Mouse (Mus musculus) midbrain, postnatal 0 days (tissue): ENCODE results near the gene Oas1f. TPM values are rescaled to one million over a fixed set of nuclear protein-coding genes. Genes with fewer than 3 reads are reported as not detected.
"Not testable (repeated sequence)": the region's sequence is repeated elsewhere in the genome, so short reads cannot be mapped to it uniquely, and the experiment has no call there.

Experiments used
- ATAC-seq: fragments of 200-750 bp; cut with Nextera tagmentation; 2 replicates; pipeline ENCODE4 v1.8.0; 2017; ENCODE audit warnings: moderate number of reproducible peaks, mild to moderate bottlenecking, moderate TSS enrichment, moderate library complexity; ENCODE audit not compliant: low FRiP score
- DNase-seq: peaks from one replicate; pipeline ENCODE4 v3.0.0-alpha.2; 2015; ENCODE audit warnings: low spot score
- H3K27ac ChIP-seq: fragments of 300-500 bp; sonication (generic); 2 replicates; pipeline ENCODE4 v1.5.1; 2014; ENCODE audit warnings: low read depth, mild to moderate bottlenecking, low read length, mixed read lengths
- H3K27me3 ChIP-seq: fragments of 300-500 bp; sonication (generic); 2 replicates; pipeline ENCODE4 v1.6.1; 2014; ENCODE audit warnings: low read length, control low read depth, mixed read lengths; ENCODE audit not compliant: insufficient read depth
- H3K36me3 ChIP-seq: fragments of 300-500 bp; sonication (generic); 2 replicates; pipeline ENCODE4 v1.6.1; 2014; ENCODE audit warnings: low read length, control low read depth, mixed read lengths; ENCODE audit not compliant: insufficient read depth
- H3K4me1 ChIP-seq: fragments of 300-500 bp; sonication (generic); 2 replicates; pipeline ENCODE4 v1.6.1; 2014; ENCODE audit warnings: mild to moderate bottlenecking, control low read depth, antibody characterized with exemption, low read length, mixed read lengths; ENCODE audit not compliant: insufficient read depth
- H3K4me2 ChIP-seq: fragments of 300-500 bp; sonication (generic); 2 replicates; pipeline ENCODE4 v1.6.1; 2014; ENCODE audit warnings: low read depth, mild to moderate bottlenecking, low read length, mixed read lengths; ENCODE audit not compliant: poor library complexity, severe bottlenecking
- H3K4me3 ChIP-seq: fragments of 300-500 bp; sonication (generic); 2 replicates; pipeline ENCODE4 v1.5.1; 2014; ENCODE audit warnings: low read depth, mild to moderate bottlenecking, low read length, moderate library complexity
- H3K9ac ChIP-seq: fragments of 300-500 bp; sonication (generic); replicated peaks from 2 replicates; pipeline ENCODE4 v1.6.1; 2014; ENCODE audit warnings: mild to moderate bottlenecking, low read length, moderate library complexity, mixed read lengths; ENCODE audit not compliant: poor library complexity, severe bottlenecking
- H3K9me3 ChIP-seq: fragments of 300-500 bp; sonication (generic); 2 replicates; pipeline ENCODE4 v1.6.1; 2016; ENCODE audit warnings: low read length, control low read depth
- CTCF ChIP-seq: IDR thresholded peaks from 2 replicates; pipeline ENCODE4 v1.5.1; 2016; ENCODE audit warnings: antibody characterized with exemption, mild to moderate bottlenecking
- WGBS: fragments of 180-500 bp; shearing (Covaris S2); extraction: QIAGEN DNeasy Blood & Tissue Kit; methylation state at CpG from one replicate; pipeline ENCODE4 v1.1.7; 2014; 5-methylcytosine and 5-hydroxymethylcytosine counted together
- polyA plus RNA-seq: library from polyadenylated mRNA; unstranded; fragments of >200 nt; fragmentation: Nextera tagmentation; extraction: Ambion mirVana; gene quantifications from 2 replicates; pipeline ENCODE4 v1.2.1, GENCODE M21; 2015
- total RNA-seq: library from RNA; depleted of rRNA; stranded (reverse); fragments of >200 nt; gene quantifications from 2 replicates; pipeline ENCODE4 v1.2.3, GENCODE M21; 2014

Oas1f gene
- total and polyA plus RNA-seq, 2 experiments from 2014 or later, result not detected

DNA sequence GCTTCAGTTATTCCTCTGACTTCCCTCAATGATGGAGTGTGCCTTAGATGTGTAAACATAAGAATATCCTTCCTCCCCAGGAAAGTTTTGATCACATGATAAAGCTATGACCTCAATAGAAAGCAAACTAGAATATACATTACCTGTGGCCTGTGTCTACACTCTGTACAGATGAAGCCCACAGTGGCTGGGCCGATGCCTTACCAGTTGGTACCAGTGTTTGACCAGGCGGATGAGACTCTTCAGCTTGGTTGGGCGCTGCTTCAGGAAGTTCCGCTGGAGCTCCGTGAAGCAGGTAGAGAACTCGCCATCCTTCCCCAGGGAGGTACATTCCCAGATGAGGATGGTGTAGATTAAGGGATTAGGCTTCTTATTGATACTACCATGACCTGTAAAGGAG, 34.5 kb downstream of the Oas1f start:
- H3K4me1 ChIP-seq, ATAC-seq, H3K9ac ChIP-seq, H3K27me3 ChIP-seq, H3K9me3 ChIP-seq, H3K4me2 ChIP-seq, H3K36me3 ChIP-seq, H3K4me3 ChIP-seq, DNase-seq, H3K27ac ChIP-seq: not testable (repeated sequence)
- 91% methylated on average over 6 of the region's 6 CpGs for WGBS

- not testable (repeated sequence) for H3K27me3 ChIP-seq, H3K4me2 ChIP-seq, ATAC-seq, H3K4me3 ChIP-seq, H3K27ac ChIP-seq, H3K4me1 ChIP-seq, H3K36me3 ChIP-seq, H3K9me3 ChIP-seq, DNase-seq, H3K9ac ChIP-seq
- 46% methylated on average over 6 of the region's 9 CpGs for WGBS
Measured at GRCm38 (mm10) chr5:120887413-120887812, 40.2 kb downstream of the Oas1f start, which contains the start of gene Oas1g. Gene Oas1g, minus strand, starts transcription at chr5:120887613.

- Histone ChIP-seq H3K9me3 (no peaks in the 10 kb centered on the region), H3K4me2 (no peak overlapping the region), H3K4me1 (no peaks in the 10 kb centered on the region), H3K27me3 (no peaks in the 10 kb centered on the region), H3K27ac (no peak overlapping the region), H3K4me3 (no peak overlapping the region), H3K36me3 (no peaks in the 10 kb centered on the region), H3K9ac (no peak overlapping the region)
- WGBS, result 53% methylated on average over 6 of the region's 6 CpGs
- no peak for ATAC-seq
- TF ChIP-seq CTCF, result no peak
- no peak for DNase-seq
Measured at GRCm38 (mm10) chr5:120887831-120888230, 40.7 kb downstream of the Oas1f start.

- H3K9ac ChIP-seq, H3K4me1 ChIP-seq, H3K4me3 ChIP-seq, H3K36me3 ChIP-seq, H3K27me3 ChIP-seq, H3K27ac ChIP-seq, DNase-seq, ATAC-seq, H3K9me3 ChIP-seq, H3K4me2 ChIP-seq: not testable (repeated sequence)
- WGBS, result 34% methylated on average over 4 of the region's 4 CpGs
Measured at GRCm38 (mm10) chr5:120888294-120888815, 41.2 kb downstream of the Oas1f start.

DNA sequence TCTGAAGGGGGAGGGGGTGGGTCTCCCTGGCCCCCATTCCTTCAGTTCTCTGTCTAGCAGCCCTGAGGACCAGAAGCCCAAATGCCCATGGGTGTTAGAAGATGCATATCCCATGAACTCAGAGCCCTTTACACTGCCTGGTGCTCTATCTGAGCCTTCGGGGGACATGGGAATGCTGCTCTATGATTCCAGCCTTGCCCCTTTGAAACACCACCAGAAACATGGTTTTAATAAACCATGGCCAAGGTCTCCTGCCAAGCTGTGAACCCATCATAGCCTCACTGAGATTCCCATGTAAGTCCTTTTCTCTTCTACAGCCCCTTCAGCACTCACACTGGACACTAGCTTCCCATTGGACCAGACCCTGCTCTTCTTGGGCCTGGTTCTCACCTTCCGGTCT, 42.9 kb downstream of the Oas1f start:
- TF ChIP-seq CTCF, result no peak
- ATAC-seq (no peak), DNase-seq (no peak)
- Histone ChIP-seq H3K4me2 (no peak overlapping the region), H3K27ac (no peak overlapping the region), H3K9me3 (no peaks in the 10 kb centered on the region), H3K36me3 (no peaks in the 10 kb centered on the region), H3K4me1 (no peaks in the 10 kb centered on the region), H3K27me3 (no peaks in the 10 kb centered on the region), H3K9ac (no peak overlapping the region), H3K4me3 (no peak overlapping the region)
- WGBS, result 79% methylated on average over 2 of the region's 2 CpGs

GRCm38 (mm10) chr5:120890991-120891390, 43.8 kb downstream of the Oas1f start:
- H3K4me2 ChIP-seq, result no peak overlapping the region
- DNase-seq (no peak), ATAC-seq (no peak)
- no peak for TF ChIP-seq CTCF
- no peaks in the 10 kb centered on the region for H3K27me3 ChIP-seq
- H3K36me3 ChIP-seq, result no peaks in the 10 kb centered on the region
- 46% methylated on average over 3 of the region's 3 CpGs for WGBS
- no peak overlapping the region for H3K9ac ChIP-seq
- H3K4me3 ChIP-seq, result no peak overlapping the region
- no peak overlapping the region for H3K27ac ChIP-seq
- H3K4me1 ChIP-seq, result no peaks in the 10 kb centered on the region
- no peaks in the 10 kb centered on the region for H3K9me3 ChIP-seq

DNA sequence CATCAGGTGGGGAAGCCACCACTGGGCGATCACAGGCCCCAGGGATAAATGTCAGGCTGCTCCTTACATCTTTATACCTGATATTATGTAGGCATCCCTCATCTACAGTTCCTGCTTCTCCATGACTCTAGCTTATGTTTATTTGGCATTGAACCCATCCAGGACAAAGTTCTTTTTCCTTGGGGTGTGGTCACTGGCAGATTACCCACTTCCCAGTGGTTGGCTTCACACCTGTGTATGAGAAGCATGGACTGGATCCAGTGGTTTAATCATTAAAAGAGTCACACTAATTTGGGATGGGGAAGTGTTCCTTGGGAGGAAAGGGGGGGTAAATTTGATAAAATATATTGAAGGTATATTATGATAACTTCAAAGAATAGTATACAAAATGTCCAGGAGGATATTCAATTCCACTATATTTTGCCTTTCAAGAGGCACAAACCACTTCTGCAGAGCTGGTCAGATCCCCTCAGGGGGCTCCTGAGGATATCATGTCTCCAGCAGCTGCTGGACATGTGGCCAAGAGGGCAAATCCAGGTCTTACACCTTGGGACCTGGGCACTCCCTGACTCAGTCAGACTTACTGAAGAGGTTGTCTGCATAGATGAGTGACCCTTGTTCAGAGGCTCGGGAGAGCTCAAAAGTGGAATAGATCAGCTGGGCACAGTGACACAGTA, 44.5 kb downstream of the Oas1f start:
- not testable (repeated sequence) for H3K36me3 ChIP-seq, H3K4me3 ChIP-seq, ATAC-seq, H3K9ac ChIP-seq, H3K4me2 ChIP-seq, DNase-seq, H3K27ac ChIP-seq, H3K27me3 ChIP-seq, H3K9me3 ChIP-seq, H3K4me1 ChIP-seq
- WGBS, result 73% methylated on average over 2 of the region's 2 CpGs
